Mouse (Mus musculus) testis, adult 2 months (tissue): ENCODE measurements around the gene Gm20696.

Experiments
- CTCF ChIP-seq: fragments of 200-500 bp; IDR thresholded peaks from 2 replicates; pipeline ENCODE4 v1.5.1; 2012; ENCODE audit warnings: low read depth, mild to moderate bottlenecking, inconsistent platforms, low read length, moderate library complexity; ENCODE audit not compliant: control insufficient read depth, insufficient read depth, insufficient replicate concordance
- POLR2A ChIP-seq: fragments of 200-500 bp; IDR thresholded peaks from 2 replicates; pipeline ENCODE4 v1.6.1; 2012; ENCODE audit warnings: low read depth, mild to moderate bottlenecking, inconsistent platforms, low read length, moderate library complexity; ENCODE audit not compliant: control insufficient read depth

GRCm38 (mm10) chr6:99503741-99504140, 162.9 kb downstream of the Gm20696 start:
- no peak for TF ChIP-seq CTCF
- no peak for TF ChIP-seq POLR2A
